Mouse (Mus musculus): ENCODE results near the gene Patz1.
A peak's percentile ranks its signal among the peaks of the same experiment; 100 is the strongest.

- TF ChIP-seq POLR2A (IDR thresholded peaks at IDR 0.05; ENCODE audit: borderline replicate concordance, control insufficient read depth, low read depth, low read length) (peak; percentile 62; the same call in 1 of the 2 replicates), CTCF (IDR thresholded peaks at IDR 0.05; ENCODE audit: control insufficient read depth, insufficient read depth, low read length) (peak; percentile 60)
These were observed 1.3 kb downstream of the Patz1 start for GRCm38 (mm10) chr11:3289803-3290639.
